Mouse (Mus musculus) c-Kit-positive CD71-negative TER-119-negative erythroid progenitor cells, embryonic 14.5 days (primary cell): ENCODE data around the gene Dop1a.

ENCODE experiments used
- DNase-seq: peaks from one replicate; pipeline ENCODE4 v3.0.0-alpha.2; 2013; ENCODE audit warnings: low read depth

The Dop1a gene

DNA sequence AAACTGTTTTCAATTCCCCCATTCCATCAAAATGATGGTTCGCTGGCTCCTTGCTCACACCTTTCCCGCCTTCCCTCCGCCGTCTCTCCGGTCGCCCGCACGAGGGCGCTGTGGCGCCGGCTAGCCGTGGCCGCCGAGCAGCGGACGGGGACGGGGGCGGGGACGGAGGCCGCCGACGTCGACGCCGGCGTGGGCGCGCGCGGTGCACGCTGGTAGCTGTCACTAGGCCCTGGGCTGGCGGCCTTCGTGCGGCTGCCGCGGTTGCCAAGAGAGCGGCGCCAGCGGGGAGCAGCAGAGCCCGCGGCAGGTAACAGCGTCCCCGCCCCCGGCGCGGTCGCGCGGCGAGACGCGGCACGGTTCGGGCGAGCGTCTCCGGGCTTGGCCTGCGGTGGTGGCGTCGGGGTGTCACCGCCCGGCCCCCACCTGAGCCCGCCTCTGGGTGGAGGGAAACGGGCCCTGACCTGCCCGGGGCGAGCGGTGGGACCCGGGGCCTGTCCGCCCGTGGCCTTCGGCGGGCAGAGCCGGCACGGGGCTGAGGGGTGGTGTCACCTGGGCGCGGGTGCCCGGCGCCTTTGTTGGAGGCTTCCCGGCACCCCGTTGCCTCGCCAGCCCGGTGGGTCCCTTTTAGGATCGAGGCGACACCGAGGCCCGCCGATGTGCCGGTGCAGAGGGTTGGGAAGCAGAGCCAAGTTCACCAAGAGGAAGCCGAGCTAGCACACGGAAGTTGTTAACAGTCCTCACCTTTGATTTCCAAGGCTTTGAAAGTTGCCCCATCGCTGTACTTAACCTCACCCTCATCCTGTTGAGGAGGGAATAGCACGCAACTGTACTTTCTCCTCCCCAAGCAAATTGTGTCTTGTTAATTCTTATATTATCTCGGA is at the start of gene Dop1a:
Gene Dop1a (plus strand): TSS at position 165 of the 881 bp plus-strand sequence.
- DNase-seq = peak; percentile 68

DNA sequence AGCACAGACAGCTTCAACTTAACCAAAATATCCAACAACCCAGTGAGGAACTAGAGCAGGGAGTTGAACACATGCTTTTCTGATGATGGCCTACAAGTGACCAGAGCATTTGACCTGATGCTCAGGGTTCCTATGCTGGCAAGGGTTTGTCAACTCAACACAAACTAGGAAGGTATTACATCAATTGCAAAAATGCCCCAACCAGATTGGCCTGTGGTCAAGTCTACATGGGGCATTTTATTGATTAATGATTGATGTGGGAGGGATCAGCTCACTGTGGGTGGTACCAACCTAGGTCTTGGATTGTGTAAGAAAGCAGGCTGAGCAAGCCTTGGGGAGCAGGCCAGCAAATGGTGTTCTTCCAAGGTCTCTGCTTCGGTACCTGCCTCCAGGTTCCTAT is 49.0 kb upstream of the Dop1a start:
- no peak for DNase-seq

DNA sequence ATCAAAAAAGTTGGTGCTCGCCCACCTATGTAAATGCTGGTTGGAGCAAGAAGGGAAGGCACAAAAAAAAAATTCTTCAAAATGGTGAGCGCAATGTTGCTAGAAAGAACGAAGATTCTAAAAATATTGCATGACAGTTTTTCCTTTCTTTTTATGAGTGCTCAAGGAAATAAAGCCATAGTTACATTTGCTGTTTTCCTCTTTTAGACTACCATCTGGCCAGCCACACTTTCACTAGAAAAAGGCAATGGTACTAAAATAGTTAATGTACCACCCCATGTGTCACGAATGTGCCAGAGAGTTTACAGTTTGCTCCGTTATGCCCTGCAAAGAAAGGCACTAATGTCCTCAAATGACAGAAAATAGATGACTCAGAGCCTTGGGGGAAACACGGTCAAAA is 47.6 kb upstream of the Dop1a start:
- DNase-seq = no peak

DNA sequence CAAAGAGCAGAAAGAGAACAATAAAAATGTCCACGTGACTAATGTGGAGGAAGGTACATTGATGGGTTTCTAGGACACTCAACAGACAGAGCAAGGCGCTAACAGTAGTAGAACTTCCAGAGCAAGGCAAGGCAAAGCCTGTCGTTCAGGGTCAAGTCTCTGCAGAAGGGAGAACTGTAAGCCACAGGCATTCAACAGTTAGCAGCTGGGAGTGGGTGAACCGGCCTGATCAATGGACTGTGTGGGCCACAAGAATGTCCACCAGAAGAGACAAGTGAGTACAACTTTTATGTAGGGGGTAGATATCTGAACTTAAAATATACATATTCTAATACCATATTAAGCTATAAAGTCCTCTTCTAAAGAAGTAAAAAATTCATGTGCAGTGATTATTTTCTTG is 43.6 kb upstream of the Dop1a start:
- no peak for DNase-seq

DNA sequence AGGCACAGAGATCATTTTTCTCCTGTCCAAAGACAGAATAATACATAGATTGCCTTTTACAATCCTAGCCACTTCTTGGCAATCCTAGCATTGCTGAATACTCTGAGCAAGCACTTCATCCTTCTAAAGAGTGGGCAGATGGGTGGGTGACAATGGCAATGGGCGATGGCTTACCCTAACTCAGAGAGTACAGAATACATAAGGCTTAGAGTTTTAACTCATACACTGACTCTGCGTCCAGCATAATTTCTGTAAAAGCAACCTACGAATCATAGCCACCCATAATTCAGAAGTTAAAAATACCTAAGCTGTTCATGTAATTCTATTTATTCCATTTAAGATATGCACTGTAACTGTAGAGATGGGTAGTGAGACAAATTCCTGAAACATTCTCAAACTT is 31.4 kb upstream of the Dop1a start:
- no peak for DNase-seq

DNA sequence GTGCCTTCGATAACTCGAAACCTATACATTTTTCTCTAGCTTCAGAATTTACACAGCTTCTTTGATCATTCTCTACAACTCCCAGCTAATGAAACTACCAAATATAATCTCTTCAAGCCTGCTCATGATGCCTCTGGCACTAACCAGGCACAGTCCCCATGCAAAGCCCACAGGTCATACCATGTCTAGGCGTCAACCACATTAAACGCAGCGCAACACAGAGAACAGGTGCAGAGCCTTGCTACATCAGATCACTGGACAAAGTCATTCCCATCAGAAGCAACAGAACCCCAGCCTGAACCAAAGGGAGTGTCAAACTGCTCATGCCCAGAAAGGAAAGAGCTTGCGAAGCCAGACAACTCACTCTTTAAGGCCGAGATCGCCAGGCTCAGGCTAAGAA is 30.3 kb upstream of the Dop1a start:
- no peak for DNase-seq

DNA sequence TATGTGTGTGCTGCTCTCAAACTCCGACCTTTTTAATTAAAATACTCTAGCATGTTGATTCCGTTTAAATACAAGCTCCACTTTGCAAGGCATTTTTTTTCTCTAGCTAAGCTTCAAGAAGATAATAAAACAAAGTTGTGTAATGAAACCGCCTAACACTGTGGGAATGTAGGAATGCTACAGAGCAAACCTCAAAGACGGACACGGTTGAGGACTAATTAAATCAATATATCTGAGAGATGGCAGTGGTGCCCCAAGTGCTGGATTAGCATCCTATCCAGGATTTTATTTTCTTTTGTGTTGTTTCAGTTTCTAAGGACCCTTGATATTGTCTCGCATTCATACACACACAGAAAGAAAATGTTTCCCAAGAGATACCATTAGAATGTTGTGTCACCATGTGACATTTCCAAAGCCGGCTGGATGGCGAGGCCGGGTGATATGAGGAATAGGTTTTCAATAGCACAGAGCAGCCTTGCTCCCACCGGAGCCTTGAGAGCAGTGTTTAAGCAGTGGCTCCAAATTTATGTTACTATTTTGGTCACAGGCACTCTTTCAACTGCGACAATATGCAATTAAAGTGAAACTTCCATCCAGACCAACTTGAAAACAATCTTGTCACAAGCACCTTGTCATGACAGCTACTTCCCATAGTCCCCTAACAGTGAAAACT is 28.5 kb upstream of the Dop1a start:
- no peak for DNase-seq

DNA sequence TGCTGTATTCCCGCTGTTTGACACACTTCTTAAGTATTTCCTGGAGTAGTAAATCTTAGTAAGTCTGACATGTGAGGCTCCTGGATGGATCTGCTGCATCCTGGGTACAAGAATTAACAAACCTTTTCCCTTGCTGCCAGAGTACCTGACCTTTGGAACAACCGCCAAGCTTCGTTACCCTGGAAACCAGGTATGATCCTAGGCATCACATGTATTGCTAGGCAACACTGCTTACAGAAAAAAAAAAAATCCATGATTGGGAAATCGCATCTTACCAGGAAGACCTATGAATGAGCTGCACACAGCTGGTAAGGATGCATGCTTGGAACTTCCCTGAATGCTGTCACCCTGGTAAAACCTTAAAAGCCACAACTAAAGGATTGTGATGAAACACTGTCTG is 24.7 kb upstream of the Dop1a start:
- DNase-seq = no peak

DNA sequence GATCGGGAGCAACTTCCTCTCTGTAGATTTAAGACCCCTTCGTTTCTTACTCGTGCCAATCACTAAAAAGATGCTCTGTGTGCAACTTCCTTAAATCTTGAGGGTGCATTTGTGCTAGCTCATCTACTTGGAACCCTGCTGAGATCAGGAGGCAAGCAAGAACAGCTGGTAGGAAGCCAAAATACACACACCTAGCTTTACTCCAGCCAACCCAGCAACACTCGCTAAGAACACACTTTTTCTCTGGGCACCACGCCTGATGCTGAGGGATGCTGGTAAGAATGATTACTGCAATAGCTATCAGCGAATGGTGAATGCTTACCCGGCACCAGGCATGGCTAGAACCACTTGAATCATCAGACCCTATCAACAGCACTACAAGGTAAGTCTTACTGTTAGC is 20.1 kb upstream of the Dop1a start:
- no peak for DNase-seq

DNA sequence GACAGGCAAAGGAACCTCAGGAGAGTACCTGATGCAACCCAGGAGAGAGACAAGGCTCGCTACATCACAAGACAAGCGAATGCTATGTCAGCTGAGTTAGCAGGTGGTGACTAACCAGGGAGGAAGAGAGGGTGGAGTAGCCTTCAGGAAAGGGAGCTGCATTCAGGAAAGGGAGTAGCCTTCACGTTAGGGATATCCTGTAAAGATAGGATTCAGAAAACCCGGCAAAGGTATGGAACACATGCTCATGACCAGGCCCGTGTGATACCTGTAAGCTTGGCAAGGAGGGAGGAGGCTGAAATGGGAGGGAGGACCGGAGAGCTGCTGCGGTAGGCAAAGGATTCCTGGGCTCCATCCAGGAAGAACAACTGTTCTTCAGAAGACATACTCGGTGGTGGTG is 19.5 kb upstream of the Dop1a start:
- DNase-seq = no peak

DNA sequence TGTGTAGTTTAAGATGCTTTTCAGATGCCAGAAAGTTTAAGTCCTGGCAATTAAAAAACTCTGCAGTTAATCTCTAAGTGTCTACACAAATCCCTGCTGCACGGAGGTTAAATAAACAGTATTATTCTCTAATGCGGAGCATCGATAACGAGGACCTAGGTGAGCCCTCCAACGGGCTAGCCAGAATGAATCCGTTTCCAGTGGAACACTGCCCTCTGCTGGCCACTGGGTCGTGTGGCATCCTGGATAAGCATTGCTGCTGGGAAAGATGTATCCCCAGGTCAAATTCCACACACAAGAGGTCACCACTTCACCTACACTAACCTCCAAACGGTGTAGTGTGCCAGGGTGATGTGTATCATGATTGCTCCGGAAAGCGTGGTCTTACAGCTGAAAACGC is 17.4 kb upstream of the Dop1a start:
- no peak for DNase-seq

DNA sequence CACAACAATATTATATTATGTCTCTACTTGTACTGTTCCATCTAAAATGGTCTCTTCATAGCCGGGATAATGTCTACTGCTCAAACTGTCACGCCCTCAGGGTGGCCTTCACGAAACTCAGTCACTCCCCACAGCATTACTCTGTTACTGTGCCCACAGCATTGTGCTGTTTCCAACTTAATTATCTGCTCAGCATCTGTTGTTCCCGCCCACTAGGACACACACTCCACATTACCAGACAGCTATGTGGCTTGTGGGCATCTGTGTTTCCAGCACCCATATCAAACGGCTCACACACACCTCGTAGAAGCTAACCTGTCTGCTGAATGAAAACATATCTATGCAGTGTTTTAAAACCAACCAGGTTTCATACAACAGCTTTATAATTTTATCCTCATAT is 15.9 kb upstream of the Dop1a start:
- no peak for DNase-seq

DNA sequence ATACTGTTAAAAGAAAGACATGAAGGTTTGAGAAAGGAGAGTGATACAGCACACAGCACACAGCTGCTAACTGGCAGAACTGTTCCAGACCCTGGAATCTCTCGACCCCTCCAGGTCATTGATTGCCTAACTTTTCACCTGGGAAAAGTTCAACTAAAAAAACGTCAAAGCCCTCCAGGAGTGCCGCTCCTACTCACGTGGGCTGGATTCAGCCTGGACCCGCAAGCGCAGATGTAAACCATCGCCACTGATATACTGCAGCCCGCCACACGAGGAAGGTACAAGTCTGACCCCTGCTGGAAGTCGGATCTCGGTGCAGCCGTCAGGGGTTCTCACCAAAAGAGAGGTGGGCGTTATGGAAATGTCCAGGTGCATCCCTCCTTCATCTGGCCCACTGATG is 15.3 kb upstream of the Dop1a start:
- no peak for DNase-seq

DNA sequence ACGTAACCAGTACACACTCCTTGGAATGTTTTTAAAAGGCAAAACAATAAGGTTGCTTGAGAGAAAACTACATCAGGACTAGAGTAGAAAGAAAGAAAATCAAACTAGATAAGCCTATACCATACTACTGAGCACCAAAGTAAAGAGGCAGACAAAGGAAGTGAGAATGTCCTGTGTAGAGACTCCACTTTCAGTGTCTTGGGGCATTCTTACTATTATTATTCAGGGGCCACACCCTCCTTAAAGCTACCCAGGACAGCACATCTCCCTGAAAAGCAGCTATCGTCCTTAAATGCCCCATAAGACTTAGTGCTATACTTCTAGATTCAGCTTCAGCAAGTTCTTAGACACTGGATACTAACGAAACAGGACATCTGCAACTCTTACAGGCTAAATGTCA is 13.3 kb upstream of the Dop1a start:
- DNase-seq = no peak

DNA sequence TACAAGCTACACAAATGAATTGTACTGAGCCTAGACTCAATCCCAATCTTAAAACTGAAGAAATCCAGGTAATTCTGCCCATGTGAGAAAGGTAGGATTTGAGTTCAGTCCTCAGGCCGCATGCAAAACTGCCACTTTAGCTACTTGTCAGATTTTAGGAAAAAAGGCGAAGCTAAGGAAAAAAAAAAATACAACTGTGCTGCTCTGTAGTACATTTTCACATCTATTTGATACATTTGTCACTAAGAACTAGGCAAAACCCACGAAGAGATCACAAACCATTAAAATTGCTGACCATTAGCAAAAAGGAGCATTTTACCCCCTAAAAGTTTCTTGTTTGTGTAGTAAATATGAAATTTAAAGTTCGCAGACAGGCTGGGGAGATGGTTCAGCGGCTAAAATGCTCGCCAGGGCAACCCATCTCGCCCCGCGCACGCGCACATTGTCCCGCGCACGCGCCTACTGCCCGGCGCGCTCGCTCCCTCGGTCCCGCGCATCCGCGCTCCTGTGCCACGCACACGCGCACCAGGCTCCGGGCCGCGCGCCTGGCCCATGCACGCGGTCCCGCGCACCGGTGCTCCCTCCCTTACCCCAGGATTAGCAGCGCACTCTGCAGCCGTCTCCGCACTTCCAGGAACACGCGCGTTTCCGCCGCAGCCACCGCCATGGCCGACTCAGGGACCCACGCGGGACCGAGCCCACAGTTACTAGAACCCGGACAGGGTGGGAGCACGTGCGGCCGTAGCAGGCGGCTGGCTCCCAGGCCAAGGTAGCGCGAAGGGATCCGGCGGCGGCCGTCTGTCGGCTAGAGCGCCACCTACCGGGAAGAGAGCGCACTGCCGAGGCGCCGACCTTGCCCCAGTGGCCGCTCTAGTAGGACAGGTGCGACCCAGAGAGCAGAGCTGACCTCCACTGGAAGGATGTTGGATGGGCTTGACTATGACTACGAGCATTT is 2.5 kb upstream of the Dop1a start, which contains the start of gene Ube2cbp:
Gene Ube2cbp (minus strand): TSS at position 800 of the 955 bp plus-strand sequence.
- peak; percentile 61 for DNase-seq

DNA sequence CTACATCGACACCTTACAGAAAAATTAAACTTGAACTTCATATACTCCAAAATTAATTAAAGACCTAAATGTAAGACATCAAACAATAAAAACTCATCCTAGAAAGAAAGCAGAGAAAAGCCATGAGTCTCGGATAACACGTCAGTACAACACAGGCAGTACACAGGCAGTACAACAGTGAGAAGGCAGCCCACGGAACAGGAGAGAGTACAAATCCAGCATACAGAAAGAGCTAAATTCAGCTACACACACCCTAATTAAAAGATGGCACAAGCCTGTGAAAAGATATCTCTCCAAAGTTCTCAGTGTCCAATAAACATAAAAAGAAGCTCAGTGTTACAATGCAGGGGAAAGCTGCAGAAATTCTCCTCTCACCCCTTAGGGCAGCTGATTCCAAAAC is 9.0 kb downstream of the Dop1a start:
- DNase-seq = no peak

DNA sequence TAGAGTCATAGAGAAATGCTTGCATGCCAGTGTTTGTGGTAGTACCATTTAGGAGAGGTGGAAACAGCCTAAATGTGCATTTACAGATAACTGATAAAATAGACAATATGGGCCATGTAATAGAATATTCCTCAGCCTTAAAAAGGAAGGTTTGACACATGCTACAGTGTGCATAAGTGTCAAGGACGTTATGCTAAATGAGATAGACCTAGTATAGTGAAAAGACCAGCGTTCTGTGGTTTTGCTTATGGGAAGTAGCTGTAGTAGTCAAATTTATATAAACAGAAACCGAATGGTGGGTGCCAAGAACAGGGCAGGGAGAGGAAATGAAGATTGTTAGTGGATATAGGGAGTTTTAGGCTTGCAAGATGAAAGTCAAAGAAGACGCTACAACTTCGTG is 9.8 kb downstream of the Dop1a start:
- DNase-seq = no peak

DNA sequence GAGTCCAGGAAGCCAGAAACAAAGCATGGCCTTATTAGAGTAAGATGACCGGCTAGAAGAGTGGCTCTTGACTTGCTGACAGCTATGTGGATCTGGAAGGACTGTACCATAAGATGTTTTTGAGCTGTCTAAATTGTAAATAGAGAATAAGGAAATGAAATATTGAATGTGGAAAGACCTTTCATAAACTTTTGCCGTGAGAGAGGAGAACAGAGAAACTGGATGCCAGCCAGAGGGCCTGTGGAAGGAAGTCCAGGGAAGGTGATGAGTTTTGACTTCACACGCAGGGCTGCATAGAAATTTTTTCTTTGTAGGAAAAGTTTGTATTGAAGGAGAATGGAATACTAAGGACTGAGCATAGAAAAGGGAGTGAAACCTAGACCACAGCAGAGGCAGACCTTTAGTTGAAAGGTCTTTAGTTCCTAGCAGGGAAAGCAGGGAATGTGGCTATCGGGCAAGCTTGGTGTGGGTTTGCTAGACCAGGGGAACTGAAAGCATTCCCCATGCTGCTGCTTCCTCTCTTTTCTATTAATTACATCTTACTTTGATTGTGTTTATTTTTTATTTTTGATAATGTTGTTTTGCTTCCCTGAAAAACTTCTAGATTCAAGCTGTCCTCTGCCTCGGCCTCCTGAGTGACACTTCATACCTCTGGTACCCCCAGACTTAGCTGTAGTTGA is 11.6 kb downstream of the Dop1a start:
- no peak for DNase-seq

DNA sequence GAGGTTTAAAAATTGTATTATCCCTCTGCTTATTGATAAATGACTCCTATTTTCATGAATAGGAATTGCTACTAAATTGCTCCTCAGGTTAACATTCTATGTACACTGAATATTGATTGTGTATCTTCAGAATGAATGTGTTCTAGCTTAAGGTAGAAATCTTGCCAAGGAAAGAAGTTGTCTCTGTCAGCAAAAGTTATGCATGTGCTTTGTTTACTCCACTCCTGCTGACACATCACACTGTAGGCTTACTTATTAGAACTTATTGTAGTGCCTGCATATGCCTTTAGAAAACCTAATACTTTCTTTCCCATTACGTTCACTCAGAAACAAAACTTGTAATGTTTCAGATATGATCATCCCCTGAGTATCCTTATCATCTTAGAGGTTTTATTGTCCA is 15.3 kb downstream of the Dop1a start:
- DNase-seq = no peak

DNA sequence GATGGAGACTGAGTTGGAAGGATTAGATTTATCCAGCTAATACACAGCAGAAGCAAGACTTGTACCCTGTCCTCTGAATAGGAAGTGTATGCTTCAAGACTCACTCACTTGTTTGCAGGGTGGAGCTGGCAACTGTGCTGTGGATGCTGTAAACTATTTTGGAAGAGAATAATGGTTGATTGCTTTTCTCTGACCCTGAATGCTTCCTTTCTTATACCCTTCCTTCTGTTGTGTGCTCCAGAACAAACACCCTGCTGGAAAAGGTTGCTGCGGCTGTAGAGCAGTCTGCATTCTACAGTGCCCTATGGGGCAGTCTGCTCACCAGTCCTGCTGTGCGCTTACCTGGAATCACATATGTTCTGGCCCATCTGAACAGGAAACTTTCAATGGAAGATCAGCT is 24.8 kb downstream of the Dop1a start:
- DNase-seq = no peak

DNA sequence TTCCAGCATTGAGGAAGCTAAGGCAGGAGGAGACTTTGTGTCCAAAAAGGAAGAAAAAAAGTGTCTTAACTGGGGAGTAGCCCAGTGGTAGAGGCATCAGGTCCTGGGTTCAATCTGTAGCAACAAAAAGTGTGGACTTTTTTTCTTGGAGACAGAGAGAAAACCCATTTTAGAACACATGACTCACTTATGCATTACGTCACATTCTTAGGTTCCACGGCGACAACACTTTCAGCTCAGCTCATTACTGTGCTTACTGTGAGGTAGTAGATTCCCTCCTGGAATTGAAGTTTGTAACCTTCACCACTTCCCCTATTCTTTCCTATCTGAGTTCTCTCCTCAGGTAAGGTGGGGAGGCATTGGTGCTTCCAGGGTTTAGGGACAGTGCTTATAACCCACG is 29.3 kb downstream of the Dop1a start:
- DNase-seq = no peak

DNA sequence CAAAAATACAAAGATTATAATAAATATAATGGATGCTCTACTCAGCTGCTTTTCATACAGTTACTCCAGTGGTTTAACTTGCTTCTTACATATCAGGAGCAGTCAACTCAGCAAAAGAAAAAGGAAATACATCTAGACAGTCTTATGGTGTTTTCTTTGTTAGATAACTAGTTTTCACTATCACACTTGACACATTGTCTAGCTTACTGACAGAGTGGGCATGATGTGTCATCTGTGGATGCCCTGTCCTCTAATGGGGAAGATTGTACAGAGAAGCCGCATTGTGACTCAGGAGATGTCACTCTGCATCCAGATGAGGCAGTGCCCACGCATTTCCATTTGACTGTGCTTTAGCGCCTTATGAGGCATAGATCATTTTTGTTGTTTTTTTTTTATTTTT is 32.1 kb downstream of the Dop1a start:
- peak; percentile 28 for DNase-seq
